Mouse (Mus musculus): ENCODE data around the gene Krtap5-4. TPM values are rescaled to one million over a fixed set of nuclear protein-coding genes. Genes with fewer than 3 reads are reported as not detected.

The Krtap5-4 gene
- polyA plus RNA-seq, 2 experiments = not detected

GRCm38 (mm10) chr7:142347542-142347941, 44.2 kb downstream of the Krtap5-4 start:
- no peak for TF ChIP-seq POLR2A (IDR thresholded peaks at IDR 0.05; ENCODE audit: borderline replicate concordance, extremely low read depth, insufficient read depth, insufficient read length)
- H3K27ac ChIP-seq (replicated peaks; ENCODE audit: low read depth, low read length) = no peak overlapping the region
- no peaks in the 10 kb centered on the region; the same call in 1 of the 2 replicates for H3K4me1 ChIP-seq (ENCODE audit: control insufficient read depth, insufficient read depth, low read length)
- WGBS = 72% methylated on average over 4 of the region's 4 CpGs
- no peaks in the 10 kb centered on the region for H3K9me3 ChIP-seq (ENCODE audit: control insufficient read depth, low read length)
- DNase-seq (ENCODE audit: low spot score) = no peak
- H3K4me3 ChIP-seq (replicated peaks; ENCODE audit: low read length) = no peak overlapping the region
- no peak overlapping the region for H3K9ac ChIP-seq (ENCODE audit: low read depth, low read length, severe bottlenecking)
- no peak overlapping the region for H3K4me2 ChIP-seq (replicated peaks; ENCODE audit: low read depth, low read length, severe bottlenecking)
- H3K36me3 ChIP-seq (ENCODE audit: control insufficient read depth, insufficient read depth, low read length) = no peaks in the 10 kb centered on the region
- no peak for ATAC-seq (ENCODE audit: low FRiP score, low read depth)
- no peaks in the 10 kb centered on the region for H3K27me3 ChIP-seq (ENCODE audit: control insufficient read depth, insufficient read depth, low read length)

- no peak for TF ChIP-seq POLR2A (IDR thresholded peaks at IDR 0.05; ENCODE audit: borderline replicate concordance, extremely low read depth, insufficient read depth, insufficient read length)
- Histone ChIP-seq H3K9me3 (ENCODE audit: control insufficient read depth, low read length) (no peaks in the 10 kb centered on the region), H3K27ac (replicated peaks; ENCODE audit: low read depth, low read length) (0 out of 2 replicates have a peak overlapping the region, but pooled peaks have one; percentile 13), H3K27me3 (ENCODE audit: control insufficient read depth, insufficient read depth, low read length) (no peaks in the 10 kb centered on the region), H3K9ac (ENCODE audit: low read depth, low read length, severe bottlenecking) (no peak overlapping the region), H3K36me3 (ENCODE audit: control insufficient read depth, insufficient read depth, low read length) (no peaks in the 10 kb centered on the region), H3K4me1 (ENCODE audit: control insufficient read depth, insufficient read depth, low read length) (no peaks in the 10 kb centered on the region; the same call in 1 of the 2 replicates), H3K4me3 (replicated peaks; ENCODE audit: low read length) (no peak overlapping the region), H3K4me2 (replicated peaks; ENCODE audit: low read depth, low read length, severe bottlenecking) (no peak overlapping the region)
- DNase-seq (ENCODE audit: low spot score) = no peak
- WGBS = 26% methylated on average over 9 of the region's 9 CpGs
- ATAC-seq (ENCODE audit: low FRiP score, low read depth) = peak; percentile 67; the same call in 1 of the 2 replicates
Measured at GRCm38 (mm10) chr7:142349308-142349961, 46.1 kb downstream of the Krtap5-4 start.

GRCm38 (mm10) chr7:142351569-142351968, 48.2 kb downstream of the Krtap5-4 start:
- no peak for DNase-seq (ENCODE audit: low spot score)
- H3K27ac ChIP-seq (replicated peaks; ENCODE audit: low read depth, low read length) = no peak overlapping the region

DNA sequence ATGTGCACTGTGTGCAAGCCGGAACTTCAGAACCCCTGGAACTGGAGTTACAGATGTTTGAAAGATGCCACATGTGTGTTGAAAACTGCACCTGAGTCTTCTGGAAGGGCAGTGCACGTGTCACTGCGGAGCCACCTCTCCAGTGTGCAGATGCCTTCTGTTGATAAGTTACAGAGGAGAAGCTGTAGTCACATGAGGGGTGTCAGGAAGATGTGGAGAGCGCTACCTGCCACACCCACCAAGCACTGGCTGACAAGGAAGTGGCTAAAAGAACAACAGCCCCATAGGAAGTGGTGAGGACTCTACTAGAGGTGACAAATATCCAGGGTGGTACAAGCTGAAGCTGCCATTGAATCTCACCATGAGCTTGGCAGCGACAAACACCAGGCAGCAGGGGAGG, 50.5 kb downstream of the Krtap5-4 start:
- 71% methylated on average over 5 of the region's 5 CpGs for WGBS
- H3K4me1 ChIP-seq (ENCODE audit: control insufficient read depth, insufficient read depth, low read length) = no peaks in the 10 kb centered on the region; the same call in 1 of the 2 replicates

More at GRCm38 (mm10) chr7:142351569-142351968, 48.2 kb downstream of the Krtap5-4 start:
- no peak overlapping the region for H3K9ac ChIP-seq (ENCODE audit: low read depth, low read length, severe bottlenecking)
- no peaks in the 10 kb centered on the region for H3K27me3 ChIP-seq (ENCODE audit: control insufficient read depth, insufficient read depth, low read length)
- H3K4me3 ChIP-seq (replicated peaks; ENCODE audit: low read length) = no peak overlapping the region
- TF ChIP-seq POLR2A (IDR thresholded peaks at IDR 0.05; ENCODE audit: borderline replicate concordance, extremely low read depth, insufficient read depth, insufficient read length) = no peak
- WGBS = 82% methylated on average over 5 of the region's 5 CpGs
- no peaks in the 10 kb centered on the region for H3K36me3 ChIP-seq (ENCODE audit: control insufficient read depth, insufficient read depth, low read length)
- H3K4me1 ChIP-seq (ENCODE audit: control insufficient read depth, insufficient read depth, low read length) = no peaks in the 10 kb centered on the region; the same call in 1 of the 2 replicates
- no peaks in the 10 kb centered on the region for H3K9me3 ChIP-seq (ENCODE audit: control insufficient read depth, low read length)
- ATAC-seq (ENCODE audit: low FRiP score, low read depth) = no peak
- no peak overlapping the region for H3K4me2 ChIP-seq (replicated peaks; ENCODE audit: low read depth, low read length, severe bottlenecking)

More for the DNA sequence above, 50.5 kb downstream of the Krtap5-4 start:
- Histone ChIP-seq H3K27ac (replicated peaks; ENCODE audit: low read depth, low read length) (no peak overlapping the region), H3K27me3 (ENCODE audit: control insufficient read depth, insufficient read depth, low read length) (no peaks in the 10 kb centered on the region), H3K9ac (ENCODE audit: low read depth, low read length, severe bottlenecking) (no peak overlapping the region), H3K9me3 (ENCODE audit: control insufficient read depth, low read length) (no peaks in the 10 kb centered on the region), H3K4me2 (replicated peaks; ENCODE audit: low read depth, low read length, severe bottlenecking) (no peak overlapping the region), H3K4me3 (replicated peaks; ENCODE audit: low read length) (no peak overlapping the region), H3K36me3 (ENCODE audit: control insufficient read depth, insufficient read depth, low read length) (no peaks in the 10 kb centered on the region)
- no peak for DNase-seq (ENCODE audit: low spot score)
- no peak for TF ChIP-seq POLR2A (IDR thresholded peaks at IDR 0.05; ENCODE audit: borderline replicate concordance, extremely low read depth, insufficient read depth, insufficient read length)
- ATAC-seq (ENCODE audit: low FRiP score, low read depth) = no peak

Other genes starting within 250 kb of the Krtap5-4 start
- 55.2 and 56.2 TPM in 2 replicates for gene Mob2, start 242.5 kb upstream of the Krtap5-4 start, polyA plus RNA-seq (2012; rRNA removed)
- 73.6 and 76.9 TPM in 2 replicates for gene Mob2, start 242.5 kb upstream of the Krtap5-4 start, polyA plus RNA-seq (2014; fragmentation: Nextera tagmentation; extraction: Ambion mirVana)
- 4.1 and 5.4 TPM in 2 replicates for gene Dusp8, start 207.7 kb upstream of the Krtap5-4 start, polyA plus RNA-seq (2012; rRNA removed)
- gene Dusp8, start 207.7 kb upstream of the Krtap5-4 start, polyA plus RNA-seq (2014; fragmentation: Nextera tagmentation; extraction: Ambion mirVana) = 3.5 TPM in 2 replicates
- not detected in 2 replicates for gene Gm45618, start 182.8 kb upstream of the Krtap5-4 start, polyA plus RNA-seq (2012; rRNA removed)
- not detected in 2 replicates for gene Gm45618, start 182.8 kb upstream of the Krtap5-4 start, polyA plus RNA-seq (2014; fragmentation: Nextera tagmentation; extraction: Ambion mirVana)
- not detected in 2 replicates for gene Gm39115, start 167.5 kb upstream of the Krtap5-4 start, polyA plus RNA-seq (2012; rRNA removed)
- not detected in 2 replicates for gene Gm39115, start 167.5 kb upstream of the Krtap5-4 start, polyA plus RNA-seq (2014; fragmentation: Nextera tagmentation; extraction: Ambion mirVana)
- not detected in 2 replicates for gene Gm45337, start 158.9 kb upstream of the Krtap5-4 start, polyA plus RNA-seq (2012; rRNA removed)
- not detected in 2 replicates for gene Gm45337, start 158.9 kb upstream of the Krtap5-4 start, polyA plus RNA-seq (2014; fragmentation: Nextera tagmentation; extraction: Ambion mirVana)
- not detected in 2 replicates for gene Gm29735, start 146.4 kb upstream of the Krtap5-4 start, polyA plus RNA-seq (2012; rRNA removed)
- gene Gm29735, start 146.4 kb upstream of the Krtap5-4 start, polyA plus RNA-seq (2014; fragmentation: Nextera tagmentation; extraction: Ambion mirVana) = not detected in 2 replicates
- gene Gm4553, start 137.8 kb upstream of the Krtap5-4 start, polyA plus RNA-seq (2012; rRNA removed) = not detected in 2 replicates
- not detected in 2 replicates for gene Gm4553, start 137.8 kb upstream of the Krtap5-4 start, polyA plus RNA-seq (2014; fragmentation: Nextera tagmentation; extraction: Ambion mirVana)
- gene Krtap5-2, start 127.5 kb upstream of the Krtap5-4 start, polyA plus RNA-seq (2012; rRNA removed) = not detected in 2 replicates
- not detected in 2 replicates for gene Krtap5-2, start 127.5 kb upstream of the Krtap5-4 start, polyA plus RNA-seq (2014; fragmentation: Nextera tagmentation; extraction: Ambion mirVana)
- not detected in 2 replicates for gene Gm10153, start 113.2 kb upstream of the Krtap5-4 start, polyA plus RNA-seq (2012; rRNA removed)
- gene Gm10153, start 113.2 kb upstream of the Krtap5-4 start, polyA plus RNA-seq (2014; fragmentation: Nextera tagmentation; extraction: Ambion mirVana) = not detected in 2 replicates
- not detected in 2 replicates for gene Krtap5-3, start 102.2 kb upstream of the Krtap5-4 start, polyA plus RNA-seq (2012; rRNA removed)
- not detected in 2 replicates for gene Krtap5-3, start 102.2 kb upstream of the Krtap5-4 start, polyA plus RNA-seq (2014; fragmentation: Nextera tagmentation; extraction: Ambion mirVana)
- gene Gm7579, start 91.7 kb upstream of the Krtap5-4 start, polyA plus RNA-seq (2012; rRNA removed) = not detected in 2 replicates
- gene Gm7579, start 91.7 kb upstream of the Krtap5-4 start, polyA plus RNA-seq (2014; fragmentation: Nextera tagmentation; extraction: Ambion mirVana) = not detected in 2 replicates
- not detected in 2 replicates for gene Krtap5-5, start 73.6 kb upstream of the Krtap5-4 start, polyA plus RNA-seq (2012; rRNA removed)
- gene Krtap5-5, start 73.6 kb upstream of the Krtap5-4 start, polyA plus RNA-seq (2014; fragmentation: Nextera tagmentation; extraction: Ambion mirVana) = not detected in 2 replicates
- gene Gm40460, start 62.5 kb upstream of the Krtap5-4 start, polyA plus RNA-seq (2012; rRNA removed) = not detected in 2 replicates
- gene Gm40460, start 62.5 kb upstream of the Krtap5-4 start, polyA plus RNA-seq (2014; fragmentation: Nextera tagmentation; extraction: Ambion mirVana) = not detected in 2 replicates
- gene Gm2431, start 45.2 kb upstream of the Krtap5-4 start, polyA plus RNA-seq (2012; rRNA removed) = not detected in 2 replicates
- gene Gm2431, start 45.2 kb upstream of the Krtap5-4 start, polyA plus RNA-seq (2014; fragmentation: Nextera tagmentation; extraction: Ambion mirVana) = not detected in 2 replicates
- gene Gm4559, start 29.2 kb upstream of the Krtap5-4 start, polyA plus RNA-seq (2012; rRNA removed) = 0.28 TPM in 1 of 2 replicates, not detected in the other
- not detected in 2 replicates for gene Gm4559, start 29.2 kb upstream of the Krtap5-4 start, polyA plus RNA-seq (2014; fragmentation: Nextera tagmentation; extraction: Ambion mirVana)
- gene Krtap5-1, start 6.4 kb upstream of the Krtap5-4 start, polyA plus RNA-seq (2012; rRNA removed) = not detected in 2 replicates
- not detected in 2 replicates for gene Krtap5-1, start 6.4 kb upstream of the Krtap5-4 start, polyA plus RNA-seq (2014; fragmentation: Nextera tagmentation; extraction: Ambion mirVana)
- gene Ifitm10, start 70.2 kb downstream of the Krtap5-4 start, polyA plus RNA-seq (2012; rRNA removed) = 2.1 and 2.4 TPM in 2 replicates
- 2.0 and 2.5 TPM in 2 replicates for gene Ifitm10, start 70.2 kb downstream of the Krtap5-4 start, polyA plus RNA-seq (2014; fragmentation: Nextera tagmentation; extraction: Ambion mirVana)
- 0.09 TPM in 1 of 2 replicates, not detected in the other for gene Gm49369, start 79.1 kb downstream of the Krtap5-4 start, polyA plus RNA-seq (2012; rRNA removed)
- not detected in 2 replicates for gene Gm49369, start 79.1 kb downstream of the Krtap5-4 start, polyA plus RNA-seq (2014; fragmentation: Nextera tagmentation; extraction: Ambion mirVana)
- 237 and 274 TPM in 2 replicates for gene Ctsd, start 84.5 kb downstream of the Krtap5-4 start, polyA plus RNA-seq (2012; rRNA removed)
- 334 and 354 TPM in 2 replicates for gene Ctsd, start 84.5 kb downstream of the Krtap5-4 start, polyA plus RNA-seq (2014; fragmentation: Nextera tagmentation; extraction: Ambion mirVana)
- 4.9 and 7.3 TPM in 2 replicates for gene Syt8, start 131.3 kb downstream of the Krtap5-4 start, polyA plus RNA-seq (2012; rRNA removed)
- gene Syt8, start 131.3 kb downstream of the Krtap5-4 start, polyA plus RNA-seq (2014; fragmentation: Nextera tagmentation; extraction: Ambion mirVana) = 1.5 and 2.0 TPM in 2 replicates
- gene Tnni2, start 138.3 kb downstream of the Krtap5-4 start, polyA plus RNA-seq (2012; rRNA removed) = 60.8 and 156 TPM in 2 replicates
- 76.8 and 134 TPM in 2 replicates for gene Tnni2, start 138.3 kb downstream of the Krtap5-4 start, polyA plus RNA-seq (2014; fragmentation: Nextera tagmentation; extraction: Ambion mirVana)
- gene Lsp1, start 157.3 kb downstream of the Krtap5-4 start, polyA plus RNA-seq (2012; rRNA removed) = 102 TPM in 2 replicates
- gene Lsp1, start 157.3 kb downstream of the Krtap5-4 start, polyA plus RNA-seq (2014; fragmentation: Nextera tagmentation; extraction: Ambion mirVana) = 45.8 and 48.0 TPM in 2 replicates
- gene Tnnt3, start 195.3 kb downstream of the Krtap5-4 start, polyA plus RNA-seq (2012; rRNA removed) = 42.5 and 114 TPM in 2 replicates
- 101 and 183 TPM in 2 replicates for gene Tnnt3, start 195.3 kb downstream of the Krtap5-4 start, polyA plus RNA-seq (2014; fragmentation: Nextera tagmentation; extraction: Ambion mirVana)
- gene Mrpl23, start 229.1 kb downstream of the Krtap5-4 start, polyA plus RNA-seq (2012; rRNA removed) = 94.6 and 97.2 TPM in 2 replicates
- gene Mrpl23, start 229.1 kb downstream of the Krtap5-4 start, polyA plus RNA-seq (2014; fragmentation: Nextera tagmentation; extraction: Ambion mirVana) = 30.0 and 40.8 TPM in 2 replicates